Mouse (Mus musculus) hindbrain, embryonic 16.5 days (tissue): ENCODE data around the gene Gbf1. TPM values are rescaled to one million over a fixed set of nuclear protein-coding genes. Genes with fewer than 3 reads are reported as not detected.

ENCODE experiments used
- ATAC-seq: fragments of 200-750 bp; cut with Nextera tagmentation; 2 replicates; pipeline ENCODE4 v1.8.0; 2017; ENCODE audit warnings: moderate TSS enrichment, moderate library complexity
- H3K27ac ChIP-seq: fragments of 300-500 bp; sonication (generic); 2 replicates; pipeline ENCODE4 v1.5.1; 2014; ENCODE audit warnings: low read depth, mild to moderate bottlenecking, control low read depth, low read length, moderate library complexity
- H3K27me3 ChIP-seq: fragments of 300-500 bp; sonication (generic); replicated peaks from 2 replicates; pipeline ENCODE4 v1.6.1; 2014; ENCODE audit warnings: low read length; ENCODE audit not compliant: control insufficient read depth, insufficient read depth
- H3K36me3 ChIP-seq: fragments of 300-500 bp; sonication (generic); 2 replicates; pipeline ENCODE4 v1.6.1; 2014; ENCODE audit warnings: mild to moderate bottlenecking, low read length, moderate library complexity, mixed read lengths; ENCODE audit not compliant: control insufficient read depth, insufficient read depth
- H3K4me1 ChIP-seq: fragments of 300-500 bp; sonication (generic); 2 replicates; pipeline ENCODE4 v1.6.1; 2014; ENCODE audit warnings: low read depth, low read length; ENCODE audit not compliant: control insufficient read depth, insufficient read depth
- H3K4me2 ChIP-seq: fragments of 300-500 bp; sonication (generic); 2 replicates; pipeline ENCODE4 v1.6.1; 2014; ENCODE audit warnings: mild to moderate bottlenecking, low read length, control low read depth, moderate library complexity
- H3K4me3 ChIP-seq: fragments of 300-500 bp; sonication (generic); 2 replicates; pipeline ENCODE4 v1.5.1; 2014; ENCODE audit warnings: mild to moderate bottlenecking, low read length, control low read depth, moderate library complexity
- H3K9ac ChIP-seq: fragments of 300-500 bp; sonication (generic); 2 replicates; pipeline ENCODE4 v1.6.1; 2014; ENCODE audit warnings: low read depth, mild to moderate bottlenecking, control low read depth, low read length, moderate library complexity
- H3K9me3 ChIP-seq: fragments of 300-500 bp; sonication (generic); 2 replicates; pipeline ENCODE4 v1.6.1; 2014; ENCODE audit warnings: mild to moderate bottlenecking, low read length, moderate library complexity; ENCODE audit not compliant: control insufficient read depth
- WGBS: fragments of 180-500 bp; shearing (Covaris S2); extraction: QIAGEN DNeasy Blood & Tissue Kit; methylation state at CpG from one replicate; pipeline ENCODE4 v1.1.7; 2014; 5-methylcytosine and 5-hydroxymethylcytosine counted together
- polyA plus RNA-seq: library from polyadenylated mRNA; unstranded; fragments of >200 nt; fragmentation: Nextera tagmentation; extraction: Ambion mirVana; gene quantifications from 2 replicates; pipeline ENCODE4 v1.2.1, GENCODE M21; 2015

Gene Gbf1
- polyA plus RNA-seq, 1 experiment from 2014 or later = 71.0 TPM

DNA sequence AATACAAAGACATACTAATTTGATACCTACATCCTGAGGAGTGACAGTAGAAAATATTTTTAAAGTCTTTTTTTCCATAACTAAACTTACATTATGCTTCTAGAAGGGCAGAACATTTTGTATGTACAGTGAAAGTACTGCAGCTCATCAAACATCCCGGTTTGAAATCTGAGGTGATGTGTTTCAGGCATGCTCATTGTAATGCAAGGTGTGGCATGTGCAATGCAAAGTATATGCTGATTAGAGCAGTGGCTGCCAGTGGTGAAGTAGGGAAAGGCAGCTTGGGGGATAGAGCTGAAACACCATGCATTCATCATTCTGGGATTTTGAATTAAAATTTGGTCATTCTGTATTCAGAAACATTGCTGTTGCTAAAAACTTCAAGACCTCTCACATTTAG, 17.6 kb downstream of the Gbf1 start:
- ATAC-seq = no peak
- H3K9me3 ChIP-seq = no peaks in the 10 kb centered on the region
- H3K4me3 ChIP-seq = no peak overlapping the region
- no peak overlapping the region for H3K9ac ChIP-seq
- no peaks in the 10 kb centered on the region for H3K27me3 ChIP-seq
- no peak overlapping the region for H3K27ac ChIP-seq
- H3K36me3 ChIP-seq = peaks cover 3% of the 10 kb centered on the region
- 71% methylated on average over 1 of the region's 1 CpGs for WGBS
- H3K4me2 ChIP-seq = no peak overlapping the region
- no peaks in the 10 kb centered on the region for H3K4me1 ChIP-seq

DNA sequence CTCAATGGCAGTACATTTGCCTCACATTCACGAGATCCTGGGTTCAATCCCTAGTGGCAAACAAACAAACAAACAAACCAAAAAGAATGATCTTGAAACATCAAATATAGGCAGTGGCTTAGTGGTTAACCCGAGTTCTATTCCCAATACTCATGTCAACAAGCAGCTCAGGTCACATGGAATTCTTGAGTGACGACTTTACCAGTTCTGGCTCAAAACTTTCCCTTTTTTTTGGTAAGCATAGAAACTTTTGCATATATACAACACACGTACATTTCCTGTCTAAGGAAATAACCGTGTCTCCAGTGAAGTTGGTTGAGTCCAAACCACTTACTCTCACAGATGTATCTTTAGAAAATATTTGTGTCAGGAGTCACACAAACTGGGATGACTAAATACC, 20.2 kb downstream of the Gbf1 start:
- H3K27ac ChIP-seq = no peak overlapping the region
- no peak overlapping the region for H3K9ac ChIP-seq
- no peak overlapping the region for H3K4me2 ChIP-seq
- ATAC-seq = no peak
- WGBS = 86% methylated on average over 5 of the region's 5 CpGs
- H3K27me3 ChIP-seq = no peaks in the 10 kb centered on the region
- H3K36me3 ChIP-seq = peaks cover 3% of the 10 kb centered on the region
- peaks cover 4% of the 10 kb centered on the region; the same call in 1 of the 2 replicates for H3K4me1 ChIP-seq
- no peak overlapping the region for H3K4me3 ChIP-seq
- no peaks in the 10 kb centered on the region for H3K9me3 ChIP-seq

DNA sequence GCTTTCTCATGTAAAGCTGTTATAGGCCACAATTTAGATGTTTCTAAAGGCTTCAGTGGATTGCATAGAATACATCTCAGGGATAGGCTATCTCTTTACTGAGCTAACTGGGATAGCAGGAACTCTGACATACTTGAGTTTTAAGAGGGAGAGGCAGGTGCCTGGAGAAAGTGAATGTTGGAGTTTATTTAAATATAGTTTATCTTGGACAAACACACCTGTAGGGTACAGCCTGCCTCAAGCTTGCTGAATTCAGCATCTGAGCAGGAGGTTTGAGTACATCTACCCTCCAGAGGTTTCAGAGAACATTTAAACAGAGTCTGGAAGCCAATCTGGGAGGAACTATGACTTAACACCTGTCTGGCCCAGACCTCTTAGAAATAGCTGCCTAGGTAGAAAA, 22.9 kb downstream of the Gbf1 start:
- no peak for ATAC-seq
- Histone ChIP-seq H3K27ac (no peak overlapping the region), H3K4me1 (peaks cover 7% of the 10 kb centered on the region; the same call in 1 of the 2 replicates), H3K9me3 (no peaks in the 10 kb centered on the region), H3K9ac (no peak overlapping the region), H3K4me2 (no peak overlapping the region), H3K27me3 (no peaks in the 10 kb centered on the region), H3K4me3 (no peak overlapping the region), H3K36me3 (peaks cover 3% of the 10 kb centered on the region)

DNA sequence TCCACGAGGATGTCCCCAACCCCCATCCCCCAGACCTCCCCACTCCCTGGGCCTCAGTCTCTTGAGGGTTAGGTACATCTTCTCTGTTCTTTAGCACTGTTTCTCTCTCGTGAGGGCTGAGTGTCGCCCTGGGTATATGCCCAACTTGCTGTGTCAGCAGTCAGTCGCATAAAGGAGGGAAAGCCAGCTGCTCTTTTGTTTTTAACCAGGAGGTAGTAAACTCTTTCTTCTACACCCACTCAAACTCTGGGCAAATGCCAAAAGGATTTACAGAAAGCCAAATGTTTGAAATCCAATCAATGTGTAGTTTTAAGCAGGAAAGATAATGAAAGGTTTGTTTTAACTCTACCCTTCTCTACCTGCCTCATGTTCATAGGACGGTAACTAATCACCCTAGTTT, 24.7 kb downstream of the Gbf1 start:
- 32% methylated on average over 5 of the region's 5 CpGs for WGBS
- no peaks in the 10 kb centered on the region for H3K9me3 ChIP-seq
- no peak for ATAC-seq

DNA sequence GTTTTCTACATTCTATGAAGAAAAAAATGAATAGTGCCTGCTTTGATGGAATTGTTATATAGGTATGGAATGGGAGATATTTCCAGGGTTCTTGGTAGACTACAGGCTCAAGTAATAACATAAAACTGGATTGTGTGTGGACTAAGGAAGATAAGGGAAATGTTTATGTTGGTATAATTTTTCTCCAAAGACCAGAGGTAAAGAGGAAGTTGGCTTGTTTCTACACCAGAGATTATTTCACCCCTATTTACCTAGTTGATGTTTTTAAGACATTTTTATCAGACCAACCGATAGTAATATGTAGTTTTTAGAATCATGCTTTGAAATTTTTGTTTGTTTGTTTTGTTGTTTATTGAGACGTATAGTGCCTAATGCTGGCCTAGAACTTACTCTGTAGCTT, 28.0 kb downstream of the Gbf1 start:
- no peak overlapping the region for H3K27ac ChIP-seq
- H3K4me1 ChIP-seq = peaks cover 7% of the 10 kb centered on the region; the same call in 1 of the 2 replicates
- H3K36me3 ChIP-seq = no peaks in the 10 kb centered on the region
- no peak for ATAC-seq
- H3K4me2 ChIP-seq = no peak overlapping the region
- H3K4me3 ChIP-seq = no peak overlapping the region
- H3K9ac ChIP-seq = no peak overlapping the region
- no peaks in the 10 kb centered on the region for H3K27me3 ChIP-seq
- WGBS = 95% methylated on average over 2 of the region's 2 CpGs
- no peaks in the 10 kb centered on the region for H3K9me3 ChIP-seq

More for the DNA sequence above, 24.7 kb downstream of the Gbf1 start:
- Histone ChIP-seq H3K36me3 (no peaks in the 10 kb centered on the region), H3K27me3 (no peaks in the 10 kb centered on the region), H3K27ac (no peak overlapping the region), H3K4me1 (peaks cover 7% of the 10 kb centered on the region; the same call in 1 of the 2 replicates), H3K4me2 (no peak overlapping the region), H3K4me3 (no peak overlapping the region), H3K9ac (no peak overlapping the region)

DNA sequence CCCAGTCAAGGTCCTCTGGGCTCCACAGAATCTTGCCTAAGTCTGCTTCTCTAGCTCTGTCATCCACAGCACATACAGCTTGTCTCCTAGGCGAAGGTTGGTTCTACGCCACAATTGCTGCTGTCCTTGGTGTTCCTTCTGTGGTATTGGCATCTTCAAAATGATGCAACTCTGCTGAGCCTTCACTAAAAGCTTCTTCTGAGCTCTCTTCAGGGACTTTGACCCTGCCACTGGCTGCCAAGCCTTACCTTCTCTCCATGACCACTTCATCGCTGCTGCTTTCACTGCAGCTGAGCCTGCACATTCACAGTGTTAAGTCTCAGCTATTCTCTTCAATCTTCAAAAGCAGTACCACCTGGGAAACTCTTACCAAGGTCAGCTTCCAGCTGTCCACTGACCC, 29.9 kb downstream of the Gbf1 start:
- ATAC-seq = no peak
- H3K4me3 ChIP-seq = no peak overlapping the region
- no peak overlapping the region for H3K9ac ChIP-seq
- peaks cover 3% of the 10 kb centered on the region; the same call in 1 of the 2 replicates for H3K4me1 ChIP-seq
- no peaks in the 10 kb centered on the region for H3K36me3 ChIP-seq
- H3K27me3 ChIP-seq = no peaks in the 10 kb centered on the region
- WGBS = 91% methylated on average over 3 of the region's 3 CpGs
- H3K27ac ChIP-seq = no peak overlapping the region
- no peak overlapping the region for H3K4me2 ChIP-seq
- no peaks in the 10 kb centered on the region for H3K9me3 ChIP-seq

DNA sequence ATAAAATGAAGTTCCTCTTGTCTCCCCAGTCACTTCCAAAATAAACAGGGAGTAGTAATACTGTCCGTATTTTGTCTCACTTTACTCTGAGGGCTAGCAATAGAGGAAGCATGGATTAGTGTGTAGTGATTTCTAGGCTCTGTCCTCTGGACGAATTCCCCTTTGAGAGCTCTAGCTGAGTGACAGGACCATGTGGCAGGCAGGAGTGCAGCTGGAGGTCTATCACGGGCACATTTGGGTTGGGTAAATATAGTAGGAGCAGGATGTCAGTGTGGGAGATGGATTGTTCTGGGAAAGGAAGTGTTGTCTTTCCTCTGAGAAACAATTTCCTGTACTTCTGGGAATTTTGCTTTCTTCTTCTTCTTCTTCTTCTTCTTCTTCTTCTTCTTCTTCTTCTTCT, 34.3 kb downstream of the Gbf1 start:
- ATAC-seq = no peak
- H3K9ac ChIP-seq = no peak overlapping the region
- H3K4me1 ChIP-seq = no peaks in the 10 kb centered on the region
- H3K4me2 ChIP-seq = no peak overlapping the region
- H3K27me3 ChIP-seq = no peaks in the 10 kb centered on the region
- no peak overlapping the region for H3K4me3 ChIP-seq
- WGBS = 59% methylated on average over 3 of the region's 3 CpGs
- H3K9me3 ChIP-seq = no peaks in the 10 kb centered on the region
- H3K27ac ChIP-seq = no peak overlapping the region
- H3K36me3 ChIP-seq = no peaks in the 10 kb centered on the region

DNA sequence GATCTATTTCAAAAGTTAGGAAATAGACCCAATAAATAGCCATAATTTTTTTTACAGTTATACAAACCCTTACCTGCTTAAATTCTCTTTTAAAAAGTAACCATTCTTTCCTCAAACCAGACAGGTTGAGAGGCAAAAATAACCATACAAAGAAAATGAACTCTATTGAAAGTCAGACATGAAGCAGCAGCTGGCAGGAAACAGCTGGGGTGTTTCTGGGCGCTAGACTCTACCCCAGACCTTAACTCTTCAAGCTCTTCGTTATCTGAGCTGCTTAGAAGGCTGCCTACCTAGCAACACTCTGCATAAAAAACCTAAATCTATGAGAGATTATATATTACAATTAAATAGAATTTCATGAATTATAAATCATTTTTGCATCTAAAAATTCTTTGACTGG, 34.9 kb downstream of the Gbf1 start:
- Histone ChIP-seq H3K9ac (no peak overlapping the region), H3K4me2 (no peak overlapping the region), H3K4me1 (no peaks in the 10 kb centered on the region), H3K36me3 (no peaks in the 10 kb centered on the region), H3K4me3 (no peak overlapping the region), H3K9me3 (no peaks in the 10 kb centered on the region), H3K27ac (no peak overlapping the region), H3K27me3 (no peaks in the 10 kb centered on the region)
- WGBS = 82% methylated on average over 2 of the region's 2 CpGs
- ATAC-seq = no peak

DNA sequence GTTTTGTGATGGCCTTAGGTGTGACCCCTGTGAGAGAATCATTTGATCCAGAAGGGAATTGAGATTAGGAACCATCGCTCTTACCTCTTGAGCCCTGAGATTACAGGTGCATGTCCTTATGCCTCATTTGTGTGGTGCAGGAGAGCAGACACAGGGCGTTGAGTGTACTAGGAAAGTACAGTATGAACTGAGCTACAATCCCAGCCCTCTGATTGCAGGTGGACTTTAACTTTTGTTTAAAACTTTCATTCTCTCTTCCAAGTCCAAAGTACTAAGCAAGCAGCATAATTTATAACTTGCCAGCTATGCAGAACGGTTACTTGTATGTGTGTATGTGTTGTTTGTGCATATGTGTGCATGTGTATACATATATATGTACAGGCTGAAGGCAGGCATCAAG, 46.0 kb downstream of the Gbf1 start:
- no peak overlapping the region for H3K4me2 ChIP-seq
- no peak overlapping the region for H3K4me3 ChIP-seq
- no peaks in the 10 kb centered on the region for H3K27me3 ChIP-seq
- H3K4me1 ChIP-seq = no peaks in the 10 kb centered on the region
- no peaks in the 10 kb centered on the region for H3K36me3 ChIP-seq
- no peak overlapping the region for H3K27ac ChIP-seq
- 94% methylated on average over 3 of the region's 3 CpGs for WGBS
- H3K9me3 ChIP-seq = no peaks in the 10 kb centered on the region
- ATAC-seq = no peak
- H3K9ac ChIP-seq = no peak overlapping the region

DNA sequence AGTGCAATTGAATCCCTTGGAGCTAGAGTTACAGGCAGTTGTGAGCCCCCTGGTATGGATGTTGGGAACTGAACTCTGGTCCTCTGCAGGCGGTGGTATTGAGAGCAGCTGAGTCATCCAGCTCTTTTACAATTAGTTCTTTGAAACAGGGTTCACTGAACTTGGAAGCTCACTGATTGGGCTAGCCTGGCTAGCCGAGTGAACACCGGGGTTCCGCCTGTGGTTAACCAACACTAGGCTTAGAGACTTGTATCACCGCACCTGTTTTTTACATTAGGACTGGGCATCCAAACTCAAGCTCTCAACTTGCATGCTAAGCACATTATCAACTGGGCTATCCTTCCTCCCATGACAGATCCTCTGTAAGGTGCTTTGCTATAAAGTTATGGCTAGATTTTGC, 46.6 kb downstream of the Gbf1 start:
- ATAC-seq = no peak
- H3K4me3 ChIP-seq = no peak overlapping the region
- no peaks in the 10 kb centered on the region for H3K4me1 ChIP-seq
- no peak overlapping the region for H3K4me2 ChIP-seq
- H3K27ac ChIP-seq = no peak overlapping the region
- no peak overlapping the region for H3K9ac ChIP-seq
- 89% methylated on average over 5 of the region's 5 CpGs for WGBS
- no peaks in the 10 kb centered on the region for H3K27me3 ChIP-seq
- H3K36me3 ChIP-seq = no peaks in the 10 kb centered on the region
- no peaks in the 10 kb centered on the region for H3K9me3 ChIP-seq
